Mouse (Mus musculus): Measurements from ENCODE around the gene Trpm2.
A peak's percentile ranks its signal among the peaks of the same experiment; 100 is the strongest.

The Trpm2 gene

GRCm38 (mm10) chr10:77902894-77903715 lies 67.3 kb downstream of the Trpm2 start:
- DNase-seq (ENCODE audit: low spot score) = no peak

- DNase-seq (ENCODE audit: low spot score) = peak; percentile 46
Measured at GRCm38 (mm10) chr10:77902211-77902893, 68.0 kb downstream of the Trpm2 start, which contains the start of gene Lrrc3. TSS of gene Lrrc3 (minus strand) at chr10:77902536.

- no peak for DNase-seq (ENCODE audit: low spot score)
Measured at GRCm38 (mm10) chr10:77901871-77902210, 68.5 kb downstream of the Trpm2 start.

- DNase-seq (ENCODE audit: low spot score) = no peak
Measured at GRCm38 (mm10) chr10:77900903-77901818, 69.2 kb downstream of the Trpm2 start.

GRCm38 (mm10) chr10:77900126-77900525 lies 70.2 kb downstream of the Trpm2 start:
- DNase-seq (ENCODE audit: low spot score) = no peak

GRCm38 (mm10) chr10:77895562-77895961 lies 74.8 kb downstream of the Trpm2 start:
- no peak for DNase-seq (ENCODE audit: low spot score)

- no peak for DNase-seq (ENCODE audit: low spot score)
Measured at GRCm38 (mm10) chr10:77890987-77891565, 79.3 kb downstream of the Trpm2 start.

GRCm38 (mm10) chr10:77886007-77886747 lies 84.2 kb downstream of the Trpm2 start:
- no peak for DNase-seq (ENCODE audit: low spot score)

- DNase-seq (ENCODE audit: low spot score) = no peak
Measured at GRCm38 (mm10) chr10:77882553-77882952, 87.8 kb downstream of the Trpm2 start.

- DNase-seq (ENCODE audit: low spot score) = no peak
Measured at GRCm38 (mm10) chr10:77880305-77880704, 90.1 kb downstream of the Trpm2 start.

- DNase-seq (ENCODE audit: low spot score) = no peak
Measured at GRCm38 (mm10) chr10:77878985-77879384, 91.4 kb downstream of the Trpm2 start.

- DNase-seq (ENCODE audit: low spot score) = no peak
Measured at GRCm38 (mm10) chr10:77869651-77870050, 100.7 kb downstream of the Trpm2 start.

GRCm38 (mm10) chr10:77867546-77867945 lies 102.8 kb downstream of the Trpm2 start:
- DNase-seq (ENCODE audit: low spot score) = no peak

GRCm38 (mm10) chr10:77864762-77865143 lies 105.6 kb downstream of the Trpm2 start:
- no peak for DNase-seq (ENCODE audit: low spot score)

- peak; percentile 49 for DNase-seq (ENCODE audit: low spot score)
Measured at GRCm38 (mm10) chr10:77864067-77864761, 106.1 kb downstream of the Trpm2 start.

- no peak for DNase-seq (ENCODE audit: low spot score)
Measured at GRCm38 (mm10) chr10:77861675-77862074, 108.7 kb downstream of the Trpm2 start, which contains the start of gene Gm3285. TSS of gene Gm3285 (plus strand) at chr10:77861975.
